Mouse (Mus musculus): ENCODE measurements around the gene Sytl2. TPM values are rescaled to one million over a fixed set of nuclear protein-coding genes. Genes with fewer than 3 reads are reported as not detected.

Sytl2 gene
- polyA plus RNA-seq (2015; fragmentation: Nextera tagmentation; extraction: Ambion mirVana): 0.69 and 0.99 TPM in 2 replicates

DNA sequence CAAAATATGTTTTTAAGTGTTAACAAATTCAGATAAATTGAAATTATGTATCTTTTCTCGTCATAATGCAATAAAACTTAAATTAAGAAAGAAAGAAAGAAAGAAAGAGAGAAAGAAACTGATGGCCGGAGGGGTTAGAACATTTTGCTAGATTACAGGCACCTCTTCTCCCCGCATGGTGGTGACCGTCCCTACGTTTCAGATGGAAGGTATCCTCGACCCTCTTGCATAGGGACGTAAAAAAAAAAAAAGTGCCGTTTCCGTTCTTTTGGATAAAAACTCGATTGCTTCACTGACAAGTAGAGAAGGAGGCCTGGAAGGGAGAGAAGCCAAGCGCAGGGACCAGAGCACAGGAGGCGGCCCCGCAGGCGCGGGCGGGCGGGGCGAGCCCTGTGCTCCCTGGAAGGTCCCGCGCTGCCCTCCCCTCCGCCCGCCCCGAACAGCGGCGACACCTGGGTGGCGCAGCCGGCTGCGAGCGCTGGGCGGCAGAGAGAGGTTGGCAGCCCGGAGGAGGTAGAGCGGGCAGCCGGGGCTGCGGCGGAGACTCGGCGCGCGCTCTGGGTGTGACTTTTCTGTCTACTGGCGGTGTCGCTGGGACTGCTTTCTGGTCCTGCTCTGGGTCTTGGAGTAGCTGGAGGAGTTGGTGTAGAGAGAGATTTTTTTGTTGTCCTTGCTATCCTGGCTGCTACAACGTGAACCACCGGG, at the start of gene Sytl2:
TSS of gene Sytl2 (plus strand) at position 311 of the 705 bp plus-strand sequence.
- Histone ChIP-seq H3K27ac (ENCODE audit: low read length) (no peak within 1 kb of the TSS), H3K4me1 (ENCODE audit: control insufficient read depth, low read depth, low read length) (no peaks in the 10 kb centered on the region), H3K27me3 (ENCODE audit: control insufficient read depth, insufficient read depth, low read depth, low read length) (peaks cover 35% of the 10 kb centered on the region), H3K4me2 (ENCODE audit: low read depth, low read length) (peak within 1 kb of the TSS; percentile 72), H3K9ac (ENCODE audit: low read depth, low read length) (no peak within 1 kb of the TSS), H3K4me3 (ENCODE audit: low read depth, low read length) (peak within 1 kb of the TSS; percentile 56), H3K36me3 (ENCODE audit: control insufficient read depth, insufficient read depth) (no peaks in the 10 kb centered on the region), H3K9me3 (replicated peaks; ENCODE audit: control insufficient read depth, low read length) (no peaks in the 10 kb centered on the region)
- ATAC-seq (ENCODE audit: low read depth): peak; percentile 37; the same call in 1 of the 2 replicates
- 1% methylated on average over 38 of the region's 43 CpGs for WGBS (ENCODE audit: insufficient replicate concordance)

DNA sequence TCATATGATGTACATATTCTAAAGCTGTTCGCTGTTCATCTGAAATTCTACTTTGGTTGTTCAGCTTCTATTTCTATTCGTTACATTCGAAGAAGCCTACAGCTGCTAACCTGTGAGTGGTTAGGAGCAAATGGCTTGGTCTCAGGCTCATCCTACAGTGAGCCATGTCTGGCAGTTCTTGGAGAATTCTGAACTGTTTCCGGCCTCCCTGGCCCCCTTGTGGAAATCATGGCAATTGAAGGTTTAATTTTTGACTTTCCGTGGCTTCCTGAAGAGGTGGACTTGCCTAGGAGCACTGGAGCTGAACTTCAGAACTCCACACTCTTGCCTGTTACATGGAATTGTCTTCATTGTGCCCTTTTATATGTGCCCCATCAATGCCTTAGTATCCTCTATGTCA, 49.1 kb upstream of the Sytl2 start:
- Histone ChIP-seq H3K4me2 (ENCODE audit: low read depth, low read length) (no peak overlapping the region), H3K9me3 (replicated peaks; ENCODE audit: control insufficient read depth, low read length) (no peaks in the 10 kb centered on the region), H3K27me3 (ENCODE audit: control insufficient read depth, insufficient read depth, low read depth, low read length) (no peaks in the 10 kb centered on the region), H3K36me3 (ENCODE audit: control insufficient read depth, insufficient read depth) (no peaks in the 10 kb centered on the region), H3K27ac (ENCODE audit: low read length) (no peak overlapping the region), H3K4me3 (ENCODE audit: low read depth, low read length) (no peak overlapping the region), H3K4me1 (ENCODE audit: control insufficient read depth, low read depth, low read length) (no peaks in the 10 kb centered on the region; the same call in 1 of the 2 replicates), H3K9ac (ENCODE audit: low read depth, low read length) (no peak overlapping the region)
- no peak for ATAC-seq (ENCODE audit: low read depth)
- 61% methylated on average over 5 of the region's 5 CpGs for WGBS (ENCODE audit: insufficient replicate concordance)

DNA sequence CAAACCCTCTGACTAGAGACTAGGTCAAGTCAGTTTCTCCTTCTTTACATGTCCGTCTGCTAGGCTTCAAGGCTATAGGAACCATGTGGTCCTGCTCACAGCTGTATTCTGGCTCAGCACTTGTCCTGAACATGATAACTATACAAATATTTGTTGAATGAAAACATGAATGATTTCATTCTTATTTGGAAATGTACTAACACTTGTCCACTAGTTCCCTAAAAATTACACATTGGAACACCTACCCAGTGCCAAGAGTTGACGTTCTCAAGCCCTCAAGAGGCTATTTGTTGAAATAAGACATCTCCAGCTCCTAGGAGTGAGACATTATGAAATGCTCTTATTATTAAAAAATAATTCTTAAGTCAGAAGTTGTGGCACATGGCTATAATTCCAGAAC, 43.4 kb upstream of the Sytl2 start:
- Histone ChIP-seq H3K4me1 (ENCODE audit: control insufficient read depth, low read depth, low read length) (no peaks in the 10 kb centered on the region), H3K9me3 (replicated peaks; ENCODE audit: control insufficient read depth, low read length) (no peaks in the 10 kb centered on the region), H3K4me2 (ENCODE audit: low read depth, low read length) (no peak overlapping the region), H3K4me3 (ENCODE audit: low read depth, low read length) (no peak overlapping the region), H3K27me3 (ENCODE audit: control insufficient read depth, insufficient read depth, low read depth, low read length) (no peaks in the 10 kb centered on the region), H3K36me3 (ENCODE audit: control insufficient read depth, insufficient read depth) (no peaks in the 10 kb centered on the region), H3K27ac (ENCODE audit: low read length) (no peak overlapping the region), H3K9ac (ENCODE audit: low read depth, low read length) (no peak overlapping the region)
- WGBS (ENCODE audit: insufficient replicate concordance): 65% methylated on average over 2 of the region's 2 CpGs
- ATAC-seq (ENCODE audit: low read depth): no peak

DNA sequence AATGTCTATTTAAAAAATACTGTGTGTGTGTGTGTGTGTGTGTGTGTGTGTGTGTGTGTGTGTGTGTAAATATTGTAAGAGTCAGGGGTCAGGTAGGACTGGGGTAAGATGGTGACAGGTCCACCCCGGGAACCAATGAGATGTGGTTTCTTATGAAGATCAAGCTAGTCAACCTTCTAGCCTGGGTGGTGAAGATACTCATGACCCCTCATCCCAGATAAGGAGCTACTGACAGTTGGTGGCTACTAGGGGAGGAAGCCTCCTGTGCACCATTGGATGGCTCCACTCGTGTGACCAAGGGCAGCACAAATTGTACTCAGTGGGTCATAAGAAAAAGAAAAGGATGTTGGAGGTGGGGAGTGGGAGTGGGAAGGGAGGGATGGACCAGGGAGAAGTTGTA, 42.2 kb upstream of the Sytl2 start:
- ATAC-seq (ENCODE audit: low read depth): peak; percentile 27; the same call in 1 of the 2 replicates
- WGBS (ENCODE audit: insufficient replicate concordance): 20% methylated on average over 2 of the region's 2 CpGs

GRCm38 (mm10) chr7:90261902-90262599, 40.0 kb upstream of the Sytl2 start:
- Histone ChIP-seq H3K27ac (ENCODE audit: low read length) (no peak overlapping the region), H3K4me3 (ENCODE audit: low read depth, low read length) (no peak overlapping the region), H3K4me2 (ENCODE audit: low read depth, low read length) (no peak overlapping the region), H3K9ac (ENCODE audit: low read depth, low read length) (no peak overlapping the region), H3K27me3 (ENCODE audit: control insufficient read depth, insufficient read depth, low read depth, low read length) (no peaks in the 10 kb centered on the region), H3K4me1 (ENCODE audit: control insufficient read depth, low read depth, low read length) (peaks cover 4% of the 10 kb centered on the region), H3K9me3 (replicated peaks; ENCODE audit: control insufficient read depth, low read length) (no peaks in the 10 kb centered on the region), H3K36me3 (ENCODE audit: control insufficient read depth, insufficient read depth) (no peaks in the 10 kb centered on the region)
- 35% methylated on average over 7 of the region's 7 CpGs for WGBS (ENCODE audit: insufficient replicate concordance)
- no peak for ATAC-seq (ENCODE audit: low read depth)

More for the DNA sequence above, 42.2 kb upstream of the Sytl2 start:
- H3K4me3 ChIP-seq (ENCODE audit: low read depth, low read length): no peak overlapping the region
- H3K4me2 ChIP-seq (ENCODE audit: low read depth, low read length): no peak overlapping the region
- no peaks in the 10 kb centered on the region for H3K36me3 ChIP-seq (ENCODE audit: control insufficient read depth, insufficient read depth)
- no peaks in the 10 kb centered on the region for H3K4me1 ChIP-seq (ENCODE audit: control insufficient read depth, low read depth, low read length)
- no peaks in the 10 kb centered on the region for H3K9me3 ChIP-seq (replicated peaks; ENCODE audit: control insufficient read depth, low read length)
- H3K9ac ChIP-seq (ENCODE audit: low read depth, low read length): no peak overlapping the region
- H3K27ac ChIP-seq (ENCODE audit: low read length): no peak overlapping the region
- no peaks in the 10 kb centered on the region for H3K27me3 ChIP-seq (ENCODE audit: control insufficient read depth, insufficient read depth, low read depth, low read length)

GRCm38 (mm10) chr7:90265289-90265970, 36.6 kb upstream of the Sytl2 start, which contains the start of gene Ccdc83:
Gene Ccdc83, minus strand, starts transcription at chr7:90265777.
- peak within 1 kb of the TSS; percentile 34 for H3K4me3 ChIP-seq (ENCODE audit: low read depth, low read length)
- no peaks in the 10 kb centered on the region for H3K9me3 ChIP-seq (replicated peaks; ENCODE audit: control insufficient read depth, low read length)
- peaks cover 4% of the 10 kb centered on the region for H3K4me1 ChIP-seq (ENCODE audit: control insufficient read depth, low read depth, low read length)
- H3K36me3 ChIP-seq (ENCODE audit: control insufficient read depth, insufficient read depth): no peaks in the 10 kb centered on the region
- no peak within 1 kb of the TSS for H3K9ac ChIP-seq (ENCODE audit: low read depth, low read length)
- H3K27ac ChIP-seq (ENCODE audit: low read length): no peak within 1 kb of the TSS
- H3K4me2 ChIP-seq (ENCODE audit: low read depth, low read length): peak within 1 kb of the TSS; percentile 48
- no peaks in the 10 kb centered on the region for H3K27me3 ChIP-seq (ENCODE audit: control insufficient read depth, insufficient read depth, low read depth, low read length)
- WGBS (ENCODE audit: insufficient replicate concordance): 6% methylated on average over 28 of the region's 28 CpGs
- no peak for ATAC-seq (ENCODE audit: low read depth)

- WGBS (ENCODE audit: insufficient replicate concordance): 33% methylated on average over 3 of the region's 3 CpGs
- no peaks in the 10 kb centered on the region for H3K9me3 ChIP-seq (replicated peaks; ENCODE audit: control insufficient read depth, low read length)
These were observed 31.9 kb upstream of the Sytl2 start for GRCm38 (mm10) chr7:90270141-90270540.

GRCm38 (mm10) chr7:90274561-90275100, 27.4 kb upstream of the Sytl2 start:
- no peaks in the 10 kb centered on the region for H3K9me3 ChIP-seq (replicated peaks; ENCODE audit: control insufficient read depth, low read length)
- 51% methylated on average over 11 of the region's 11 CpGs for WGBS (ENCODE audit: insufficient replicate concordance)
- H3K27ac ChIP-seq (ENCODE audit: low read length): no peak overlapping the region
- H3K4me1 ChIP-seq (ENCODE audit: control insufficient read depth, low read depth, low read length): no peaks in the 10 kb centered on the region
- H3K4me2 ChIP-seq (ENCODE audit: low read depth, low read length): no peak overlapping the region
- no peaks in the 10 kb centered on the region for H3K36me3 ChIP-seq (ENCODE audit: control insufficient read depth, insufficient read depth)
- H3K4me3 ChIP-seq (ENCODE audit: low read depth, low read length): no peak overlapping the region
- no peaks in the 10 kb centered on the region for H3K27me3 ChIP-seq (ENCODE audit: control insufficient read depth, insufficient read depth, low read depth, low read length)
- ATAC-seq (ENCODE audit: low read depth): no peak
- H3K9ac ChIP-seq (ENCODE audit: low read depth, low read length): no peak overlapping the region

More at GRCm38 (mm10) chr7:90270141-90270540, 31.9 kb upstream of the Sytl2 start:
- Histone ChIP-seq H3K9ac (ENCODE audit: low read depth, low read length) (no peak overlapping the region), H3K36me3 (ENCODE audit: control insufficient read depth, insufficient read depth) (no peaks in the 10 kb centered on the region), H3K4me2 (ENCODE audit: low read depth, low read length) (no peak overlapping the region), H3K4me3 (ENCODE audit: low read depth, low read length) (no peak overlapping the region), H3K4me1 (ENCODE audit: control insufficient read depth, low read depth, low read length) (peaks cover 4% of the 10 kb centered on the region), H3K27me3 (ENCODE audit: control insufficient read depth, insufficient read depth, low read depth, low read length) (no peaks in the 10 kb centered on the region), H3K27ac (ENCODE audit: low read length) (no peak overlapping the region)
- no peak for ATAC-seq (ENCODE audit: low read depth)

Measured in liver, embryonic 16.5 days (tissue).